Mouse (Mus musculus) testis, adult 2 months (tissue): ENCODE measurements at regions not wholly inside any gene's neighbourhood (a gene's known extent, or its start where the extent isn't known, plus 50 kb on each side); places are given as distances from the start of the nearest gene placed in this dataset.

Experiments used
- H3K27ac ChIP-seq: fragments of 200-500 bp; 2 replicates; pipeline ENCODE4 v1.5.1; 2012; ENCODE audit warnings: low read depth, low read length; ENCODE audit not compliant: control insufficient read depth, insufficient read depth
- H3K27me3 ChIP-seq: fragments of 200-500 bp; 2 replicates; pipeline ENCODE4 v1.6.1; 2012; ENCODE audit warnings: mild to moderate bottlenecking, low read length, moderate library complexity; ENCODE audit not compliant: control insufficient read depth, insufficient read depth
- H3K36me3 ChIP-seq: fragments of 200-500 bp; 2 replicates; pipeline ENCODE4 v1.6.1; 2012; ENCODE audit warnings: mild to moderate bottlenecking, low read length; ENCODE audit not compliant: control insufficient read depth, insufficient read depth
- H3K4me1 ChIP-seq: fragments of 200-500 bp; 2 replicates; pipeline ENCODE4 v1.6.1; 2012; ENCODE audit warnings: low read length; ENCODE audit not compliant: control insufficient read depth, insufficient read depth
- H3K4me3 ChIP-seq: fragments of 200-500 bp; 2 replicates; pipeline ENCODE4 v1.5.1; 2012; ENCODE audit warnings: low read depth, mild to moderate bottlenecking, low read length, moderate library complexity, mixed read lengths; ENCODE audit not compliant: control insufficient read depth
- CTCF ChIP-seq: fragments of 200-500 bp; IDR thresholded peaks from 2 replicates; pipeline ENCODE4 v1.5.1; 2012; ENCODE audit warnings: low read depth, mild to moderate bottlenecking, inconsistent platforms, low read length, moderate library complexity; ENCODE audit not compliant: control insufficient read depth, insufficient read depth, insufficient replicate concordance
- POLR2A ChIP-seq: fragments of 200-500 bp; IDR thresholded peaks from 2 replicates; pipeline ENCODE4 v1.6.1; 2012; ENCODE audit warnings: low read depth, mild to moderate bottlenecking, inconsistent platforms, low read length, moderate library complexity; ENCODE audit not compliant: control insufficient read depth

DNA sequence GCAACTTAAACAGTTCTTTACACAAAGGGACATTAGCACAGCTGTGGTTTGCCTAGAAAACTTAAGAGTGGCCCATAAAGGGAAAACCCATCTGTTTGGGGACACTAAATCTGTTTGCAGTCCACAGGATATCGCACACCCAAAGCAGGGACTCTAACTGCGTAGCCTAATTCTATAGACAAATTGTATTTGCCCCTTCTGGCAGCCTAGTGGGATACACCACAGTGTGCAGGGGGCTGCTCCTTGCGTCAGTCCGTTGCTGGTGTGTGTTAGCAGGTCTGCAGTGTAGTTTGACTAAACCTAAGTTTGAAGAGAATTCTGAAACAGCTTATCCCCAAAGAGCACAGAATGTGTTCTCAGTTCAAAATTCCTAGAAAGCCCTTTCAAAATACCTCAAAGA lies 484.9 kb upstream of the Kif2a start:
- no peak overlapping the region for H3K4me3 ChIP-seq

DNA sequence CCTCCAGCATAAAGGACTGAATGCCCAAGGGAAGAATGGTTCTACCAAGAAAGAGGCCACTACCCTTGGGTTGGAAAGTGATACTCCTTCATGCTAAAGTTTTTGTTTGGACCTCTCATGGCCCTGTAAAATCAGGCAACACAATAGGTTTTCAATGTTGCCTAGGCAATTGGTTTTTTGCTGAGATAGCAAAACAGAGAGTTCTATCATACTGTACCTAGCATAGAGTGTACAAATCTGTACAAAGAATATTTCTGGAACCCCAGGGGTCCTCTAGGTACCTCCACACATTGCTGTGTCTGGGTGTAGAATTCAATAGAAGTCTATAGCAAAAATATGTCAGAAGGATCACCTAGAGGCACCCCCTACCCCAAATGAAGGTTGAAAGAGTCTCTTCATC lies 483.4 kb upstream of the Kif2a start:
- no peaks in the 10 kb centered on the region for H3K27me3 ChIP-seq
- H3K36me3 ChIP-seq, result no peaks in the 10 kb centered on the region
- H3K4me3 ChIP-seq, result no peak overlapping the region
- no peak overlapping the region for H3K27ac ChIP-seq
- TF ChIP-seq CTCF, result no peak
- TF ChIP-seq POLR2A, result no peak
- no peaks in the 10 kb centered on the region for H3K4me1 ChIP-seq

More for the DNA sequence above, 484.9 kb upstream of the Kif2a start:
- TF ChIP-seq CTCF (no peak), POLR2A (no peak)
- Histone ChIP-seq H3K4me1 (no peaks in the 10 kb centered on the region), H3K27me3 (no peaks in the 10 kb centered on the region), H3K36me3 (no peaks in the 10 kb centered on the region), H3K27ac (no peak overlapping the region)

GRCm38 (mm10) chr13:107502261-107502660 lies 480.3 kb upstream of the Kif2a start:
- TF ChIP-seq CTCF (no peak), POLR2A (no peak)
- no peak overlapping the region for H3K4me3 ChIP-seq
- no peaks in the 10 kb centered on the region for H3K36me3 ChIP-seq
- H3K27me3 ChIP-seq, result no peaks in the 10 kb centered on the region
- H3K4me1 ChIP-seq, result no peaks in the 10 kb centered on the region
- H3K27ac ChIP-seq, result no peak overlapping the region

DNA sequence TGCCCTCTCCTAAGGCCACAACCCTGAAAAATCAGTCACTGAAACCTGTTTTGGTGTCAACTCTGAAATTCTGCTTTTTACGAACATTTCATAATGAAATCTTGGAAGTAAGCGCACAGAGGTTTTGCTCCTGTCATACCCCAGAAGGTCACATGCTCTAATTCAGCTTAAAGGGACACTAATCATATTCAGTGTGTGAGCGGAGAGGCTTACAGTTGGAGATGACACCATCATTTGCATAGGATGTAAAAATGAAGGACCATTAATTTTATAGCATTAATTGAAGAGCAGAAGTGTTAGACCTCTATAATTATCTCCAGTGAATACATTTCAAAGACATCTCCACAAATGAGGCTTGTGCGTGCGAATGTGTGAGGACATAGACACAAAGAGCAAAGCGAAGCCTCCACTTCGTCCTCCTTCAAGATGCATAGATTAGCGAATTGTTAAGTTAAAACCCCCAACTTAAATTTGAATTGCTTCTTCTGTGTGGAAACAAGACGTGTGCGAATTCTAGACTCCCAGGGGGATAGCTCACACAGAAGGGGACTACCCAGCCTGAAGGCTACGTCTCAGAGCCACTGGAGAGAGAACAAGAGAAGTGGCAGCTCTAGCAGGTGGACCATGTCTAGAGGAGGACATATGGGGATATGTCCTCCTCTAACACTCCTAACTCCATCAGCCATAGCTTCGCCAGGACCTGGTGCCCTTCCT lies 479.0 kb upstream of the Kif2a start:
- H3K27me3 ChIP-seq, result no peaks in the 10 kb centered on the region
- no peaks in the 10 kb centered on the region for H3K36me3 ChIP-seq
- TF ChIP-seq POLR2A (no peak), CTCF (no peak)
- no peak overlapping the region for H3K4me3 ChIP-seq
- H3K4me1 ChIP-seq, result no peaks in the 10 kb centered on the region
- H3K27ac ChIP-seq, result no peak overlapping the region

DNA sequence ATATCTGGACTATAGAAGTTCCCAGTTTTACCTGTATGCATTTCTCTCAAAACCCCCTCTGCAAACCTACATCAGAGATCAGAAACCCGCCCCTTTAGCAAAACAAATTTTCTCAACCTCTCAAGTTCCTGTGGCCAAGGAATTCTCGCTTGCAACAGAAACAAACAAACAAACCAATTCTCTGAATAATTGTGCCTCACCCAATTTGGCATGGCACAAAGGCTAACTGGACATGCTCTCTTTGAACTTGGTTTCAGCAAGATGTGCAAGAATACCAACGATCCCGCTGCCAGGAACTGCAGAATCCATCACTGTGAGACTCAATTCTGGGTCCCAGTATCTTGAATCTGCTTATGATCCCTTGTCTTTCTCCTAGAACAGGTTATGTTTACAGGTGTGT lies 477.4 kb upstream of the Kif2a start:
- TF ChIP-seq POLR2A, result no peak
- no peak for TF ChIP-seq CTCF
- Histone ChIP-seq H3K4me3 (no peak overlapping the region), H3K27me3 (no peaks in the 10 kb centered on the region), H3K36me3 (no peaks in the 10 kb centered on the region), H3K27ac (no peak overlapping the region), H3K4me1 (no peaks in the 10 kb centered on the region)

GRCm38 (mm10) chr13:107495161-107495732 lies 473.3 kb upstream of the Kif2a start:
- no peak overlapping the region for H3K27ac ChIP-seq
- H3K4me1 ChIP-seq, result no peaks in the 10 kb centered on the region; the same call in 1 of the 2 replicates
- H3K4me3 ChIP-seq, result no peak overlapping the region
- H3K27me3 ChIP-seq, result no peaks in the 10 kb centered on the region
- no peak for TF ChIP-seq POLR2A
- TF ChIP-seq CTCF, result no peak
- no peaks in the 10 kb centered on the region for H3K36me3 ChIP-seq

DNA sequence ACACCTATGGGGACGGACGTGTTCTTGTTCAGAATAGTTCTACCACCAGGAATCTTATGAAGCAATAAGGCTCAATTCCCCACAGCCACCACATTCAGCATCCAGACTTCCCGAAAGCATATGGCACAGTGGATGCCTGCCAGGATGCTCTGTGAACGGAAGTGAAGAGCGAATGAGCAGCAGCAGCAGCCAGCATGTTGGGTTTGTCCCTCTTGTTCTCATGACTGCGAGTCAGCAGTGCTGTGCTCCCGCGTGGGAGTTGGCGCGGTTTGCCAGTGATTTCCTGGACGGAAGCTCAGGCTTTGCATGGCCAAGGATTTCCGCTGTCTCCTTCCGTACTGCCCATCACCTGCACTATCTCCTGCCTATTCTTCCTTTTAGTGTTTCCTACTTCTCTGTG lies 471.8 kb upstream of the Kif2a start:
- TF ChIP-seq POLR2A (no peak), CTCF (no peak)
- no peaks in the 10 kb centered on the region for H3K36me3 ChIP-seq
- no peak overlapping the region for H3K4me3 ChIP-seq
- H3K27ac ChIP-seq, result no peak overlapping the region
- no peaks in the 10 kb centered on the region for H3K27me3 ChIP-seq
- no peaks in the 10 kb centered on the region; the same call in 1 of the 2 replicates for H3K4me1 ChIP-seq
